Mouse (Mus musculus): ENCODE measurements around the gene Crim1.

DNA sequence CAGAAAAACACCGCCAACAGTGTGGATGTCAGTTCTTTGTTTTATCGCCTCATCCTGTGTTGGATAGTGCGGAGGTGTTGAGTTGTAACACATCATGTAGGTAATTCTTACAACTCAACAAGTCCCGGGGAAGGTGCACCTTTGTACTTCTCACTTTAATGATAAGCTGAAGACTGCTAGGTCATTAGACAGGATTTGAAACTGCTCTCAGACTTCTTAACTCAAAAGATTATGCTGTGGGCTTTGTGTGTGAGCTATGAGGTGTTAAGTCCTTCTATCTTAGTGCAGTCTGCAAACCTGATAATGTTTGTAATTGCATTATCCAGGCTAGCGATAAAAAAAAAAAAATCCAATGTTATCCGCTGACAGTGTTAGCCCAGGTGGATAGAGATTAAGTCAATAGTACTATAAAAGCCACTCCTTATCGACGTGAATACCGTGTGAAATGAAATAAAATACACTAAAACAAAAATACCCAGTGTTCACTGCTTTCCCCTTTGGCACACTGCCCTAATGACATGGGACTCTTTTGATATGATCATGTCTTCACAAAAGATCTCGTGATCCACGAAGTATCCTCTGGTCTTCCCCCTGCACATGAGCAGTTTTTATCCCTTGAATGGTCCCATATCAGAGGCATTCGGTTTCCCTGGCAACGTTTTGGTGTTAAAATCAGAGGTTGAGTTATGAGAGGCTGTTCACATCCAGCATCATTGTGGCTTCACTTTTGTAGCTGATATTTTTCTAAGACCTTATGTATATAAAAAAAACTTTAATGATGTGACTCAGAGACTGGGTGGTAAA, 48.4 kb upstream of the Crim1 start:
- TF ChIP-seq POLR2A (IDR thresholded peaks at IDR 0.05; ENCODE audit: control insufficient read depth, extremely low read depth, insufficient read depth, low read length, poor library complexity) (no peak), CTCF (IDR thresholded peaks at IDR 0.05; ENCODE audit: borderline replicate concordance, control insufficient read depth, extremely low read depth, insufficient read depth, low read length, poor library complexity) (no peak)
